Mouse (Mus musculus) testis, adult 2 months (tissue): ENCODE results near the gene Arhgap4. TPM values are rescaled to one million over a fixed set of nuclear protein-coding genes. Genes with fewer than 3 reads are reported as not detected.

Source experiments
- H3K27ac ChIP-seq: fragments of 200-500 bp; 2 replicates; pipeline ENCODE4 v1.5.1; 2012; ENCODE audit warnings: low read depth, low read length; ENCODE audit not compliant: control insufficient read depth, insufficient read depth
- H3K27me3 ChIP-seq: fragments of 200-500 bp; 2 replicates; pipeline ENCODE4 v1.6.1; 2012; ENCODE audit warnings: mild to moderate bottlenecking, low read length, moderate library complexity; ENCODE audit not compliant: control insufficient read depth, insufficient read depth
- H3K36me3 ChIP-seq: fragments of 200-500 bp; 2 replicates; pipeline ENCODE4 v1.6.1; 2012; ENCODE audit warnings: mild to moderate bottlenecking, low read length; ENCODE audit not compliant: control insufficient read depth, insufficient read depth
- H3K4me1 ChIP-seq: fragments of 200-500 bp; 2 replicates; pipeline ENCODE4 v1.6.1; 2012; ENCODE audit warnings: low read length; ENCODE audit not compliant: control insufficient read depth, insufficient read depth
- H3K4me3 ChIP-seq: fragments of 200-500 bp; 2 replicates; pipeline ENCODE4 v1.5.1; 2012; ENCODE audit warnings: low read depth, mild to moderate bottlenecking, low read length, moderate library complexity, mixed read lengths; ENCODE audit not compliant: control insufficient read depth
- CTCF ChIP-seq: fragments of 200-500 bp; IDR thresholded peaks from 2 replicates; pipeline ENCODE4 v1.5.1; 2012; ENCODE audit warnings: low read depth, mild to moderate bottlenecking, inconsistent platforms, low read length, moderate library complexity; ENCODE audit not compliant: control insufficient read depth, insufficient read depth, insufficient replicate concordance
- POLR2A ChIP-seq: fragments of 200-500 bp; IDR thresholded peaks from 2 replicates; pipeline ENCODE4 v1.6.1; 2012; ENCODE audit warnings: low read depth, mild to moderate bottlenecking, inconsistent platforms, low read length, moderate library complexity; ENCODE audit not compliant: control insufficient read depth
- polyA plus RNA-seq: library from polyadenylated mRNA; depleted of rRNA; stranded (reverse); fragments of >200 nt; gene quantifications from 2 replicates; pipeline ENCODE4 v1.2.3, GENCODE M21; 2012

The Arhgap4 gene
- polyA plus RNA-seq, 1 experiment: 0.44 TPM

DNA sequence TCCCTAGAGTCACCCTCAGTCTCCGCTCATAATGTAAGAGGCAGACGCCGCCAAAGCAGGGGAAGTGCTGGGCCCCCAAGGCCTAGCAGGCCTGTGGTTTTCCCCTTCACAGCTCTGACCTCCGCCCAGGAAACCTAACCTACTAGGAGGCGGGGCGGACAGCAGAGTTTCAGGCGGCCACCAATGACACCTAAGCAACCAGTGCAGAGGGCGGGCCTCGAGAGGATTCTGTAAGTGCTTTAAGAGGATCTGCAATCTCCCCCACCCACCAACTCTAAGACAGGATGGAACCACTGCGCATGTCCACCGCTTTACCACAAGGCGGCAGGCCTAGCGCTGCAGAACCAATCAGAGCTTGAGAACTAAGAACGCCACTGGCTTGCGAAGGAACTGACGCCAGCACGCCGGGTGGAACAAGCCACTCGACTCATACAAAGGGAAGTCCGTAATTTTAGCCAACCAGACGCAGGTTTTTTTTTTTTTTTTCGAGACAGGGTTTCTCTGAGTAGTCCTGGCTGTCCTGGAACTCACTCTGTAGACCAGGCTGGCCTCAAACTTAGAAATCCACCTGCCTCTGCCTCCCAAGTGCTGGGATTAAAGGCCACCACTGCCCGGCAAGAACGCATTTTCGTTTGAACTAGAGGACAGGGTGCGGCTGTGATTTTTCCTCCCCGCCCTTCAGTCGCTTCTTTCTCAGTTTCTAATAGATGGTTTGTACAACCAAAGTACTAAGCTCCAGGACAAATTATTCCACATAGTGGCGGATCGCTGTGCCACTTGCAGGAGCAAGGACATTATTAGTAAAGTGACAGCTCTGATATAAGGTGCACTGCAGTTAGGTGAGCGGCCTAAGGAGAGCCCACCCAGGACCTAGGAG lies 6.6 kb downstream of the Arhgap4 start:
- TF ChIP-seq CTCF (no peak), POLR2A (0 out of 2 replicates have a peak, but pooled peaks have one; percentile 36)
- Histone ChIP-seq H3K4me3 (peak overlapping the region; percentile 47), H3K4me1 (peaks cover 6% of the 10 kb centered on the region; the same call in 1 of the 2 replicates), H3K36me3 (no peaks in the 10 kb centered on the region), H3K27ac (peak overlapping the region; percentile 62), H3K27me3 (no peaks in the 10 kb centered on the region)

DNA sequence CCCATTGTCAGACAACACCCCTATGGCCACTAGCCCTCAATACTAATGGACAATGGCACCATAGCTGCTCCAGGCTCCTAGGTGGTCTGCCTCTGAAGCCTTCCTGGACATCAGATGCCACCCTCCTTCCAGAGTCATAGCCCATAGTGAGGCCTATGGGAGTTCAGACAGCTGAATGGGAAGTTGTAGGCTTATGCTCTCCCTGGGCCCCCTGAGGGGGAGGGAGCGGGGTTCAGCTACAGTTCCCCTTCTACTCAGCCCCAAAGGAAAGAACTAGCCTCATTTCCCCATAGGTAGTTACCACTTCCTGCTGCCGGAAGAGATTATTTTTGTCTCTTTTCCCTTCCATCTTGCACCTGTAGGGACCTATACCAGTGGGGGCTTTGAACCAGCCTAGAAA lies 10.1 kb downstream of the Arhgap4 start:
- Histone ChIP-seq H3K27ac (no peak overlapping the region), H3K27me3 (no peaks in the 10 kb centered on the region), H3K4me1 (peaks cover 6% of the 10 kb centered on the region; the same call in 1 of the 2 replicates), H3K4me3 (no peak overlapping the region), H3K36me3 (no peaks in the 10 kb centered on the region)
- TF ChIP-seq POLR2A: no peak
- no peak for TF ChIP-seq CTCF

DNA sequence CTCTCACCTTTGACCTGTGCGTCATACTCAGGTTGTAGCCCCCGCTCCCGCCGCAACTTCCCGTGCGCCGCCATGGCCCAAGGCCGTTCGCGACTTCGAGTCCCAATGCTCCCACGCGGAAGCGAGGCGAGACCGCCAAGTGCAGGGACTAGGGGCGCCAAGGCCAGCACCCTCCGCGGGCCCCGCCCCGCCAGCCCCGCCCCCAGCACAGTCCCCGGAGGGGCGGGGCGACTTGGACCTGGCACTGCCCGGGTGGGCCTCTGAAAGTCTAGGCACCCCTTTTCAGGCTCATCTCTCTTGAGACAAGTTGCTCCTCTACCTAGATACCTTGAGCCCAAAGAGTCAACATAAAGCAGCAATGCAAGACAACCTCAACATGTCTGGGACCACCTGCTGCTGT lies 10.5 kb downstream of the Arhgap4 start:
- Histone ChIP-seq H3K27me3 (no peaks in the 10 kb centered on the region), H3K36me3 (no peaks in the 10 kb centered on the region), H3K4me1 (peaks cover 6% of the 10 kb centered on the region; the same call in 1 of the 2 replicates), H3K4me3 (peak overlapping the region; percentile 40), H3K27ac (no peak overlapping the region)
- TF ChIP-seq CTCF (no peak), POLR2A (no peak)

DNA sequence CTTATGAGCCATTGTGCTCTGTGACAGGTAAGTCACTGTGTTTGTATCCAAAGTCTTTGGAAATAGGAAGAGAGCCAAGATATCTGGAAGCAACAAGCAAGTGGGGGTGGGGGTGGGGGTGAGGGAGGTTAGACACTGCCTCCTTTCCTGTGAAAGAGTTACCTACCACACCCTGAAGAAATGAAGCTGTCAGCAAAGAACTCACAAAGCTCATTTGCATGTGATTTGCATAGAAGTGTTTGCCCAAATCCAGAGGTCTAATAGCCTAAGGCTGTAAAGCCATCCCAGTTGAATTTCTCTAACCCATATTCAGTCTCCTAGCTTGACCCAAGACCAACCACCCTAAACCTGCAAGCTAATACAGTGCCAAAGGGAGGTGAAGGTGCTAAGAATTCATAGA lies 11.2 kb downstream of the Arhgap4 start:
- TF ChIP-seq CTCF (no peak), POLR2A (no peak)
- Histone ChIP-seq H3K36me3 (no peaks in the 10 kb centered on the region), H3K27ac (no peak overlapping the region), H3K27me3 (no peaks in the 10 kb centered on the region), H3K4me3 (no peak overlapping the region), H3K4me1 (peaks cover 6% of the 10 kb centered on the region; the same call in 1 of the 2 replicates)

DNA sequence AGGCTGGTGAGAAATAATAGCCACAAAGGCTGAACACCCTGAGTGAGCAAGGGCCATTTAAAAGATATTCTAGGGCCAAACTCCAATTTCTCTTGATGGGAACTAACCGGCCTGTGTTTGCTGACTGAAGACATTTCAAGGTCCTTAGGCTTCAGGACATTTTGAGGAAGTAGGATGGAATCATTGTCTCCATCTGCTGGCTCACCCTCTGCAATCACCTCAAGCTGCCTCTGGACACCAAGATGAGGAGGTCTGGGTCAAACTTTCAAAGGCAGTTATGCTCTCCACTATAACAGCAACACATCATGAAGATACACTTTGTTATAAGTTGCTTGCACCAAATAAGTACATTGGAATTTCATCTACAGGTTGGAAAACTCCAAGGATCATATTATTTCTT lies 11.6 kb downstream of the Arhgap4 start:
- no peak overlapping the region for H3K27ac ChIP-seq
- H3K27me3 ChIP-seq: no peaks in the 10 kb centered on the region
- no peak overlapping the region for H3K4me3 ChIP-seq
- no peaks in the 10 kb centered on the region for H3K36me3 ChIP-seq
- peaks cover 6% of the 10 kb centered on the region; the same call in 1 of the 2 replicates for H3K4me1 ChIP-seq
- TF ChIP-seq POLR2A (no peak), CTCF (no peak)

DNA sequence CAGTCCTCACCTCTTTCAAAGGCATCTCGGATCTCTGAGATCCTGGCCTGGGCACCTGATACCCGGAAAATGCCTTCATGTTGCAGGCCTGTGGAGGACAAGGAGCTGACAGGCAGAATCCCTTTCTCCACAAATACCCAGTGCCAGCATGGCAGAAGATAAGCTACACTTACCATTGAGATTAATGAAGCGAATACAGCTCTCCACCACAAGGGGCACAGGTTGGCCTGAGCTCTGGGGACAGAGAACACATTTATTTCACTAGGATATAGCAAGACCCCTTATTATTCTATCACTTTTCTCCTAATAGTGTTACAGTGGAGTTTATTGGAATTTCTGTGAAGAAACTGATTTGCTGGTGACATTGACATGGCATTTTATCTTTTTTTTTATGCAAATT lies 23.7 kb downstream of the Arhgap4 start:
- no peak overlapping the region for H3K27ac ChIP-seq
- no peaks in the 10 kb centered on the region for H3K36me3 ChIP-seq
- H3K4me1 ChIP-seq: no peaks in the 10 kb centered on the region
- no peak overlapping the region for H3K4me3 ChIP-seq
- TF ChIP-seq CTCF: no peak
- TF ChIP-seq POLR2A: no peak
- H3K27me3 ChIP-seq: no peaks in the 10 kb centered on the region

DNA sequence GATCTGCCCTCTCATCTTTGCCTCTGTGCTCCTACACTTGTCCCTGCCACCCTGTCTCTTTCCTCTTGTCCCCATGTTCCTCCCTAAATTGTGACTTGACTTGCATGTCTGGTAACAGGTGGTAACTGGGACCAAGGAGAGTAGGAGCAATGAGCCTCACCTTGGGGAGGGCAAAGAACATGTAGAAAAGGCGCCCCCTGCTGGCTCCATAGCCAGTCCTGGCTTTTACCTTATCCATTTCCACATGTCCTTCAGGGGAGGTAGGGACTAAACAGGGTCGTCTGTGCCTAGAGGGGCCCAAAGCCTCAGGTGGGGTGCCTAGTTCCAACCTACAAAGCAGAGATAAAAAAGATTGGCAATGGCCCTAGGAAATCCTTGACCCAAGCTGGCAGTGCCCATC lies 26.0 kb downstream of the Arhgap4 start, which contains the start of gene L1cam:
L1cam (minus strand) TSS at position 387 of the 400 bp plus-strand sequence.
- Histone ChIP-seq H3K4me3 (no peak within 1 kb of the TSS; the same call in 1 of the 2 replicates), H3K27ac (no peak within 1 kb of the TSS), H3K36me3 (no peaks in the 10 kb centered on the region), H3K4me1 (no peaks in the 10 kb centered on the region), H3K27me3 (no peaks in the 10 kb centered on the region)
- TF ChIP-seq POLR2A: no peak
- no peak for TF ChIP-seq CTCF

DNA sequence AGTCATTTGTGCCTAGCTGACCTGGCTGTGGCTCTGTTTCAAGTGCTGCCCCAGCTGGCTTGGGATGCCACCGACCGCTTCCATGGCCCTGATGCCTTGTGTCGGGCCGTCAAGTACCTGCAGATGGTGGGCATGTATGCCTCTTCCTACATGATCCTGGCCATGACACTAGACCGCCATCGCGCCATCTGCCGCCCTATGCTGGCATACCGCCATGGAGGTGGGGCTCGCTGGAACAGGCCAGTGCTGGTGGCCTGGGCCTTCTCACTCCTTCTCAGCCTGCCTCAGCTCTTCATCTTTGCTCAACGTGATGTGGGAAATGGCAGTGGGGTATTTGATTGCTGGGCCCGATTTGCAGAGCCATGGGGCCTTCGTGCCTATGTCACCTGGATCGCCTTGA lies 28.8 kb downstream of the Arhgap4 start:
- no peak for TF ChIP-seq POLR2A
- no peak for TF ChIP-seq CTCF
- H3K4me3 ChIP-seq: no peak overlapping the region
- no peaks in the 10 kb centered on the region for H3K27me3 ChIP-seq

More for the DNA sequence above, 28.8 kb downstream of the Arhgap4 start:
- Histone ChIP-seq H3K36me3 (no peaks in the 10 kb centered on the region), H3K4me1 (no peaks in the 10 kb centered on the region), H3K27ac (no peak overlapping the region)
